Mouse (Mus musculus) splenic B cell, adult 2 months (primary cell): Measurements from ENCODE around the gene Aldh3a2.

Source experiments
- DNase-seq: peaks from one replicate; pipeline ENCODE4 v3.0.0-alpha.2; 2011; ENCODE audit warnings: low read depth, low spot score
- H3K27me3 ChIP-seq: 2 replicates; pipeline ENCODE4 v1.6.1; 2012; ENCODE audit warnings: mild to moderate bottlenecking, low read length, moderate library complexity, mixed read lengths; ENCODE audit not compliant: control insufficient read depth, poor library complexity, insufficient read depth, severe bottlenecking
- H3K36me3 ChIP-seq: 2 replicates; pipeline ENCODE4 v1.6.1; 2012; ENCODE audit warnings: mild to moderate bottlenecking, low read length, moderate library complexity, mixed read lengths; ENCODE audit not compliant: control insufficient read depth, poor library complexity, insufficient read depth, severe bottlenecking

Aldh3a2 gene

DNA sequence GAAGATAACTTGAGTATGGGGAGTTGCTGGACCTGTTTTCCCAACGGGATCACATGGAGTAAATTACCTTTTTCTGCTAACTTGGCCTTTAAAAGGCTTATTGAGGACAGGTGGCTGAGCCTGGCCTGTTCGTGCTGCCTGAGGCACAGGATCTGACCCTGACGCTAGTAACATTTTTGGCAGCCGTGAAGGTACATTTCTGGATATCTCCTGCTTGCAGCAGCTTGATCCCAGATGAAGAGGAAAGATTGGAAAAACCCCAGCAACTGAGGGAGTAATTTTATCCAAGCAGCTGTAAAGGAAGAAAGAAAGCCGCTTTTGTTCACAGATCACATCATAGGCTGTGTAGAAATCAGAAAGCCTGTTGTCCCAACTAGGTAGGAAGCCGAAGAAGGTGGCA, 17.1 kb upstream of the Aldh3a2 start:
- Histone ChIP-seq H3K27me3 (no peaks in the 10 kb centered on the region), H3K36me3 (no peaks in the 10 kb centered on the region)
- no peak for DNase-seq

DNA sequence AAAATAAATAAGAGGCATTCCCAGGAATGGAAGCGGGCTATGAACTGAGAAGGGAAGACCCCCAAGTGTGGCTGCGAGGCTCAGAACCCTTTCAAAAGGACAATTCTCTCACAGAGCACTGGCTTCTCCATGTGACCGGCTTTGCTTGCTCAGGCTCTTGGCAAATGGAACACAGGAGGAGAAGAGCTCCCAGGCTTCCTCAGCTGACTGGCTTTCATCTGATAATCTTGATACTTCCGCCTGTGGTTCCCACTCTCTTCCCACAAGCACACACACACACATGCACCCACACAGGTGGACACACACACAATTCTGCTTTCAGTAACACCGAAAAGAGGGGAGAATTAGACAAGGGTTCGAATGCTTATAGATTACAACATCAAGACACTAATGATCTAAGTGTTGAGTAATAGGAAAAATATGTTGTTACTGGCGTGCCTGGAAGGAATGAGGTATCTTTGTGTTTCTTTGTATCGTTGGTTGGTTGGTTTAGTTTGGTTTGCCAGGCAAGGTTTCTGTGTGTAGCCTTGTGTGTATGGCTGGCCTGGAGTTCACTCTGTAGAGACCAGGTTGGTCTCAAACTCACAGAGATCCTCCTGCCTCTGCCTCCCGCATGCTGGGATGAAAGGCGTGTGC, 16.3 kb upstream of the Aldh3a2 start:
- no peaks in the 10 kb centered on the region for H3K27me3 ChIP-seq
- DNase-seq, result no peak
- H3K36me3 ChIP-seq, result no peaks in the 10 kb centered on the region

DNA sequence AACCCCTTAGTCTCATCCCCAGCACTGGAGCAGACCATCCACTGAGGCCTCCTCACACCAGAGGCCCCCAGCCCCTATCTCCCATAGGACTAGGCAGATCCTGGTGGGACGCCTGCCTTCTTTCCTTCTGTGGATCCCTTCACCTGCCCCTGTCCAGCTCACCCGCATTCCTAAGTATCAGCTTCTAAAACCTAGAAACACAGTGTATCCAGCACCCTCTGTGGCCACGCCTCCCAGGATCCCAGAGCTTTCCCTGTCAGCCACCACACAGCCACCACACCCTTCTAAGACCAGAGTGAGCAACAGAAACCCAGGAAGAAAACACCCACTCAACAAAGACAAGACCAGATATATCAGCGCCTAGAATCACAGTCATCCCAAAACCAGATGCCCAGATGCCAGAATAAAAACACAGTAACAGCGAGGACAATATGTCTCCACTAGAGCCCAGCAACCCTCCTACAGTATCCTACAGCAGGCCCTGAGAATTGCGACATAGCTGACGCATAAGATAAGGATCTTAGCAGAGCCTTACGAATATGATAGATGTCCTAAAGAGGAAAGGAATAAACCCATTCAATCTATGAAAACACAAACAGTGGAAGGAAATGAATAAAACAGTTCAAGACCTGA, 11.3 kb upstream of the Aldh3a2 start:
- Histone ChIP-seq H3K27me3 (no peaks in the 10 kb centered on the region), H3K36me3 (no peaks in the 10 kb centered on the region)
- no peak for DNase-seq

GRCm38 (mm10) chr11:61277937-61278336, 10.7 kb upstream of the Aldh3a2 start:
- H3K27me3 ChIP-seq, result no peaks in the 10 kb centered on the region
- DNase-seq, result no peak

GRCm38 (mm10) chr11:61276482-61276881, 9.2 kb upstream of the Aldh3a2 start:
- H3K27me3 ChIP-seq, result no peaks in the 10 kb centered on the region
- no peak for DNase-seq

More at GRCm38 (mm10) chr11:61277937-61278336, 10.7 kb upstream of the Aldh3a2 start:
- H3K36me3 ChIP-seq, result no peaks in the 10 kb centered on the region

GRCm38 (mm10) chr11:61275106-61275505, 7.8 kb upstream of the Aldh3a2 start:
- no peaks in the 10 kb centered on the region for H3K36me3 ChIP-seq
- no peak for DNase-seq
- no peaks in the 10 kb centered on the region for H3K27me3 ChIP-seq

More at GRCm38 (mm10) chr11:61276482-61276881, 9.2 kb upstream of the Aldh3a2 start:
- H3K36me3 ChIP-seq, result no peaks in the 10 kb centered on the region

DNA sequence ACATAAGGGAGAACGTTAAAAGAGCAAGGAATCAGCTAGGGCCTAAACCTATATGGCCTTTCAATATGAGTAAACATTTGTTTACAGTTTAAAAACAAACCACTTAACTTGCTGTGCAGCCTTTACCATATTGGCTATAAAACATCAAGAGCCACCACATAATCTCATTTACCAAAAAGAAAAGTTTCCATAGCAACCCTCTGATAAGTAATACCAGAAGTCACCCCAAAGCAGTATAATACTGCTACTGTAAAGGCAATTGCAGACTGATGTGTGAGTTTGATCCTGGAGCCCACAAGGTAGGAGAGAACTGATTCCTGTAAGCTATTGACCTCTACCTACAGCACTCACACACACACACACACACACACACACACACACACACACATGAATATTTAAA, 7.2 kb upstream of the Aldh3a2 start:
- no peak for DNase-seq
- H3K36me3 ChIP-seq, result no peaks in the 10 kb centered on the region
- no peaks in the 10 kb centered on the region for H3K27me3 ChIP-seq

DNA sequence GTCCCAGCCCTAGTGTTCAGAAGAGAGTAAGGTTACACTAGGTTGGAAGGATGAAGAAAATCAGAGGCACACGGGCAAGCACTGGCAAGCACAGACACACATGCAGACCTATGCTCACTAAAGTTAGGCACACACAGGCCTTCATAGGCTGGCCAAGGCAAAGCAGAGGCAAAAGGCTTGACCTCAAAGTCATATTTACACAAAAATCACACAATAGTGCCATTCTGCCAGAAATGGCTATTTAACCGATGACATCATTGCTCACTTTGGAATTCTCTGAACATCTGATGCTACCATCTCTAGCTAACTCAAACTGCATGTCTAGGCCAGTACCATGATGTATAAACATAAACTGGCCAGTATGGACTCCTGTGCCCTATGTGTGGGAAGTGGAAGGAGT, 6.7 kb upstream of the Aldh3a2 start:
- H3K36me3 ChIP-seq, result no peaks in the 10 kb centered on the region
- DNase-seq, result no peak
- no peaks in the 10 kb centered on the region for H3K27me3 ChIP-seq

DNA sequence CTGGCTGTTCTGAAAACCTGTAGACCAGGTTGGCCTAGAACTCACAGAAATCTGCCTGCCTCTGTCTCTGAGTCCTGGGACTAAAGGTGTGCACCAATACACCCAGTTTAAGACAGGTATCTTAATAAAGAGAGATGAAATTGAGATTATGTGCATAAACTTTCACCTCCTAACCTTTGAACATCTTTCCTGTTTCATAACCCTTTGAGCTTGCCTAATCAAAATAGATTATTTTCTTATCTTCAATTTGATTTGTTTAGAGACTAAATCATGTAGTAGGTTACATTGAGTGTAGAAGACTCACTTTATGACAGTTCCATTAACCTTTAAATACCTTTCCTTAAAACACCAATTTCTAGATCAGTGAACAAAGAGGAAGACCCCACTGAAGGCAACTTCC, 4.3 kb upstream of the Aldh3a2 start:
- no peak for DNase-seq
- Histone ChIP-seq H3K27me3 (no peaks in the 10 kb centered on the region), H3K36me3 (no peaks in the 10 kb centered on the region)

GRCm38 (mm10) chr11:61270406-61270805, 3.1 kb upstream of the Aldh3a2 start:
- DNase-seq, result no peak
- Histone ChIP-seq H3K27me3 (no peaks in the 10 kb centered on the region), H3K36me3 (no peaks in the 10 kb centered on the region)

DNA sequence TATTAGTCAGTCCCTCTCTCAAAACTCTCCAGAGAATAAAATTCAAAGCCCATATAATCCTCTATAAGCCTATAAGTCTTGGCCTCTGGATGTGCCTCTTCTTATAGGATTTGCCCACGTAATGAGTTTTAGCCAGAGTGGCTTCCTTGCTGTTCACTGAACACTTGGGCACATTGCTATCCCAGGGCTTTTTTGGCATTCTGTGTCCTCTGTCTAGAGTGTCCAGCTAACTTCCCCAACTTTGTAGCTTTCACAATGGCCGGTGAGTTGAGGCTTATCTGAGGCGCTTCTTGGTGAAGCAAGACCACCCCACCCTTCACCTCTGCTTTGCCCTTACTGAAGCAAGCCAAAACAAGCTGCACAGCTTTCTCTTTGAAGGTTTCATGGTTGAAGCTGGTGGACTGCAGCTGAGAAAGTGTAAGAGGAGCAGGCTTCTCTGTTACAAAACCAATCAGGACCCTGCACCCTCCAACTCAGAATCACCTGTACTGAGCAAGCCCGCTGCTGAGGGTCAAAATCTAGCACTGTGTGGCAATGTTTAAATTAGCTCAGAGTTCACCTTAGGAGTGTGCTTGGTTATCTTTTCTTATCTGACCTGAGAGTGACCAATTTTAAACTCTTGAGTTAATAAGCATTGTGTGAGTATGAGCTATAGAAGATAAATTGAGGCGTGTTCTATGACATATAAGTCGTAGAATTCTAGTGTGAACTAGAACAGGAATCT, 1.5 kb upstream of the Aldh3a2 start:
- Histone ChIP-seq H3K36me3 (peaks cover 5% of the 10 kb centered on the region; the same call in 1 of the 2 replicates), H3K27me3 (no peaks in the 10 kb centered on the region)
- DNase-seq, result no peak

DNA sequence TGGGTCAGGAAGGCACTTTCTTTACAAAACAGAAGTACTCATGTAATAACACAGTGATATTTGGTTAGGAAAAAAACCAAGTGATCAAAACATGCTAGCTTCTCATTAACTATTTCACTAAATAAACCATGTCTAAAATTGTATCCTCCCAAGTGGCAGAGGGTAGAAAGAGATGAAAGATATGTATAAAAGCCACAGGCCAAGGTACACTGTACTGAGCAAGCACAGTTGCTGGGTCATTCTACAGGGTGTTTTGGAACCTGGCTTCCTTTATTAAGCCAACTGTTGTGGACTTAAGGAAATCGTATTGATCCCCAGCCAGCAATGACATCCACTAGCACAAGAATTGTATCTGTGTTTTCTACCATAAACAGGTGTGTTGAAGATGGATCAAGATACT, 3.4 kb downstream of the Aldh3a2 start:
- DNase-seq, result no peak
- H3K36me3 ChIP-seq, result peaks cover 22% of the 10 kb centered on the region; the same call in 1 of the 2 replicates
- H3K27me3 ChIP-seq, result no peaks in the 10 kb centered on the region

DNA sequence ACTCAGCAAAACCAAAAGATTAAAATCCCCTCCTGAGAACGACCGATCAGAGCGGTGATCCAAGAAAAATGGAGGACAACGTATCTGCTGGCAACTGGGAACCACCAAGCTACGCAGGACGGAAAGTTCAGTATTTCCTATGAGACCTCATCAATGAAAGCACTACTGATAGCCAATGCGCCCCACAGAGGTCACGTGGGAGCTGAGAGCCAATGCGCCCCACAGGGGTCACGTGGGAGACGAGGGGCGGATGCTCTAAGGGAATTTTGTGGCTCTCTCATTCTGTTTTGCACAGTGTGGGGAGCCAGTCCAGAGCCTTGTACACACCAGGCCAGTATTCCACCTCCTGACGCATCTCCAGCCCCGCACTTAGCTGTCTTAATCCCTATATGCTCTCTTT, 4.7 kb downstream of the Aldh3a2 start:
- peaks cover 23% of the 10 kb centered on the region for H3K36me3 ChIP-seq
- H3K27me3 ChIP-seq, result no peaks in the 10 kb centered on the region
- no peak for DNase-seq

DNA sequence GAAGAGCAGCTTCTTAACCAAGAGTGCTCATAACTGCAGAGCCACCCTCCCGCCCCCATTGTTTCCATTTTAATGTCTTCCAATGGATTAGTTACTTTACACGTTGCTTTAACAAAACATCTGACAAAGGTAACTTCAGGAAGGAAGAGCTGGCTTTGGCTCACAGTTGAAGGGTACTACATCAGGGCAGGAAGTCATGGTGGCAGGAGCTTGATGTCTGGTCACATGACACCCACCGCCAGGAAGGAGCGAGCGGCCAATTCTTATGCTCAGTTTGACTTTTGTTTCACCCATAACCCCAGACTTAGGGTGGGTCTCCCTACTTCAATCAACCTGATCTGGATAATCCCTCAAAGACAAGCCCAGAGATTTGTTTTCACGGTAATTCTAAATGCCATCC, 8.2 kb downstream of the Aldh3a2 start:
- DNase-seq, result no peak
- H3K27me3 ChIP-seq, result no peaks in the 10 kb centered on the region
- H3K36me3 ChIP-seq, result peaks cover 30% of the 10 kb centered on the region

DNA sequence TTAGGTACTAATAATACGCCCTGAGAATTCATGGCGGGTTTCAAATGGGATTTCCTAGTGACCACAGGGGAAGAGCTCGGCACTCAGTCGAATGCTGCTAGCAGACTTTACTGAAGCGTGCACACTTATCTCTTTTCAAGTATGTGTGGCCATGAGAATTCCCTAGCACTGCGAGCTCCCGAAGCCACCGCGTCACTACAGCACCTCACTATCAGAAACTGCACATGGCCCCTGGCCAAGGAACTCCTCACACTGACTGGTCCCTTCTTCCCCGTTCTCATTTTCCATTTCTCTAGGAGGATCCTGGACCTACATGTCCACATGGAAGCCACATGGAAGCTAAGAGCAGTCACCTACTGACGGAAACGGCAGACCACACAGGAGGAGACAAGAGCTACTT, 14.5 kb downstream of the Aldh3a2 start:
- H3K36me3 ChIP-seq, result peaks cover 12% of the 10 kb centered on the region
- DNase-seq, result no peak
- H3K27me3 ChIP-seq, result no peaks in the 10 kb centered on the region
